Mouse (Mus musculus) testis, adult 2 months (tissue): Measurements from ENCODE around the gene Ppp1ca. TPM values are rescaled to one million over a fixed set of nuclear protein-coding genes. Genes with fewer than 3 reads are reported as not detected.

Source experiments
- H3K27ac ChIP-seq: fragments of 200-500 bp; 2 replicates; pipeline ENCODE4 v1.5.1; 2012; ENCODE audit warnings: low read depth, low read length; ENCODE audit not compliant: control insufficient read depth, insufficient read depth
- H3K27me3 ChIP-seq: fragments of 200-500 bp; 2 replicates; pipeline ENCODE4 v1.6.1; 2012; ENCODE audit warnings: mild to moderate bottlenecking, low read length, moderate library complexity; ENCODE audit not compliant: control insufficient read depth, insufficient read depth
- H3K36me3 ChIP-seq: fragments of 200-500 bp; 2 replicates; pipeline ENCODE4 v1.6.1; 2012; ENCODE audit warnings: mild to moderate bottlenecking, low read length; ENCODE audit not compliant: control insufficient read depth, insufficient read depth
- H3K4me1 ChIP-seq: fragments of 200-500 bp; 2 replicates; pipeline ENCODE4 v1.6.1; 2012; ENCODE audit warnings: low read length; ENCODE audit not compliant: control insufficient read depth, insufficient read depth
- H3K4me3 ChIP-seq: fragments of 200-500 bp; 2 replicates; pipeline ENCODE4 v1.5.1; 2012; ENCODE audit warnings: low read depth, mild to moderate bottlenecking, low read length, moderate library complexity, mixed read lengths; ENCODE audit not compliant: control insufficient read depth
- CTCF ChIP-seq: fragments of 200-500 bp; IDR thresholded peaks from 2 replicates; pipeline ENCODE4 v1.5.1; 2012; ENCODE audit warnings: low read depth, mild to moderate bottlenecking, inconsistent platforms, low read length, moderate library complexity; ENCODE audit not compliant: control insufficient read depth, insufficient read depth, insufficient replicate concordance
- POLR2A ChIP-seq: fragments of 200-500 bp; IDR thresholded peaks from 2 replicates; pipeline ENCODE4 v1.6.1; 2012; ENCODE audit warnings: low read depth, mild to moderate bottlenecking, inconsistent platforms, low read length, moderate library complexity; ENCODE audit not compliant: control insufficient read depth
- polyA plus RNA-seq: library from polyadenylated mRNA; depleted of rRNA; stranded (reverse); fragments of >200 nt; gene quantifications from 2 replicates; pipeline ENCODE4 v1.2.3, GENCODE M21; 2012

Gene Ppp1ca
- polyA plus RNA-seq, 1 experiment = 48.8 TPM

GRCm38 (mm10) chr19:4169810-4170209 lies 22.1 kb upstream of the Ppp1ca start:
- H3K27ac ChIP-seq = peak overlapping the region; percentile 46
- H3K27me3 ChIP-seq = no peaks in the 10 kb centered on the region
- TF ChIP-seq POLR2A (no peak), CTCF (no peak)
- H3K4me3 ChIP-seq = peak overlapping the region; percentile 76
- peaks cover 5% of the 10 kb centered on the region for H3K4me1 ChIP-seq
- H3K36me3 ChIP-seq = no peaks in the 10 kb centered on the region

- Histone ChIP-seq H3K36me3 (no peaks in the 10 kb centered on the region), H3K27me3 (no peaks in the 10 kb centered on the region), H3K4me3 (no peak overlapping the region), H3K27ac (no peak overlapping the region), H3K4me1 (peaks cover 5% of the 10 kb centered on the region)
- TF ChIP-seq CTCF (no peak), POLR2A (no peak)
These were observed 21.0 kb upstream of the Ppp1ca start for GRCm38 (mm10) chr19:4170723-4171392.

GRCm38 (mm10) chr19:4171393-4172290 lies 20.2 kb upstream of the Ppp1ca start:
- H3K36me3 ChIP-seq = no peaks in the 10 kb centered on the region
- peaks cover 5% of the 10 kb centered on the region for H3K4me1 ChIP-seq
- no peaks in the 10 kb centered on the region for H3K27me3 ChIP-seq
- H3K27ac ChIP-seq = no peak overlapping the region
- no peak overlapping the region for H3K4me3 ChIP-seq
- TF ChIP-seq CTCF (no peak), POLR2A (no peak)

DNA sequence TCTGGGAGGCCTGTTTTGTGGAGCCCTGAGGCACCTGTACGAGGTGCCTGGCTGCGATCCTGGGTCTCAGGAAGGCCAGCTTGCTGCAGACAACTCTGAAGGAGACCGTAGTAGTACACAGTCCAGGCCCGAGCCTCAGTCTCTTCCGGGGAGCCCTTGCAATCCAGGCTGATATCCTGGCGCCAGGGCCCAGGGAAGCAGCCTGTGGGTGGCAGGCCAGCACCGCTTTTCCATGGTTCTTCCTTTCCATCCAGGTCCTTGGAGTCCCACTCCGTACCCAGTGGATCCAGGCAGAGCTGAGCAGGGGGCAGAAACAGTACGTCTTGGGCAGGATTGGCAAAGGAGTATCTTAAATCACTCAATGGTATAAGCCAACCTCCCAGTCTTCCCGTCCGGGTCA lies 18.9 kb upstream of the Ppp1ca start:
- Histone ChIP-seq H3K27me3 (no peaks in the 10 kb centered on the region), H3K27ac (no peak overlapping the region), H3K4me3 (no peak overlapping the region), H3K4me1 (peaks cover 5% of the 10 kb centered on the region), H3K36me3 (no peaks in the 10 kb centered on the region)
- TF ChIP-seq POLR2A (no peak), CTCF (no peak; the same call in 1 of the 2 replicates)

DNA sequence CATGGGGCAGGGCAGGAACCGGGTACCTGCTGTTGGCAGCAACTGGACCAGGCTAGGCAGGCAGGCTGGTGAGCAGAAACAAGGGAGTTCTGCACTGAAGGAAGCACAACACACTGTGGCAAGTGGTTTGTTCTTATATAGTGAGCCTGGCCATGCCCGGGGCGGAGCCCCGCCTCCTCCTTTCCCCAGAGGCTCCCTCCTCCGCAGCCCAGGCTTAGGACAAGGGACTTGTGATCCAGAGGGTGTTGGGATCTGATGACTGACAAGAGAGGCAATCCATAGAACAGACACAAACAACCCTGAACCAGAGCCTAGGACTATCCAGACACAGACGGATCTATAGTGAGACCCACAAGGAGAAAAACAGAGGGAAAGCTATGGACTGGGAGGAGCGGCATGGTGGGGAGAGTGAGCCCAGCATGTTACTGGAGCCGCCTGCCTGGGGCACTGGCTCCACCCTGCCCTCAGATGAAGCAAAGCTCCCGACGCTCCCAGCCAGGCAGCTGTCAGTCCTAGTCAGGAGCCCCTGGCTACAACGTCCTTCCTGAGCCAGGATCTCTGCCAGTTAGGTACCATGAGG lies 16.4 kb upstream of the Ppp1ca start, which contains the start of gene Carns1:
TSS of gene Carns1 (minus strand) at position 112 of the 580 bp plus-strand sequence.
- Histone ChIP-seq H3K4me3 (no peak within 1 kb of the TSS), H3K27ac (no peak within 1 kb of the TSS)

GRCm38 (mm10) chr19:4180411-4180810 lies 11.5 kb upstream of the Ppp1ca start:
- no peaks in the 10 kb centered on the region for H3K36me3 ChIP-seq
- no peak overlapping the region for H3K4me3 ChIP-seq
- H3K4me1 ChIP-seq = 0 out of 2 replicates have a peak, but pooled peaks cover 2% of the 10 kb centered on the region
- H3K27me3 ChIP-seq = no peaks in the 10 kb centered on the region
- H3K27ac ChIP-seq = no peak overlapping the region
- TF ChIP-seq CTCF = no peak
- TF ChIP-seq POLR2A = no peak

More for the DNA sequence above, 16.4 kb upstream of the Ppp1ca start, which contains the start of gene Carns1:
- no peaks in the 10 kb centered on the region; the same call in none of the 2 replicates for H3K4me1 ChIP-seq
- no peaks in the 10 kb centered on the region for H3K27me3 ChIP-seq
- H3K36me3 ChIP-seq = no peaks in the 10 kb centered on the region
- no peak for TF ChIP-seq POLR2A
- no peak for TF ChIP-seq CTCF

DNA sequence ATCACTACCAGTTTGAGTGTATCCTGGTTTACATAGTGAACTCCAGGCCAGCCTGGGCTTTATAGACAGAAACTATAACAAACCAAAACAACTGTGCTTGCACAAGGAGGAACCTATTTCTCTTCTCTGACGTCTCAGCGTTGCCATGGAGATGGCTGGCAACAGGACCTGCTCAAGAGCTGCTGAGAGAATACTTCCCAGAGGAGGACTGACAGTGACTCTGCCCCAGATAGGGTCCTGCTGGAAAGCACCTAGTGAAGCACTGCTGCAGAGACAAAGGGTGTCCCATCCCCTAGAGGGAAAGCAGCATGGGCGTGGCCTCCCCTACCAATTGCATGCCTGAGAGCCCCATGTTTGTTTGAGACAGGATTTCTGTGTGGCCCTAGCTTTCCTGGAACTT lies 10.0 kb upstream of the Ppp1ca start:
- Histone ChIP-seq H3K27ac (no peak overlapping the region), H3K27me3 (no peaks in the 10 kb centered on the region), H3K4me3 (no peak overlapping the region), H3K36me3 (no peaks in the 10 kb centered on the region), H3K4me1 (0 out of 2 replicates have a peak, but pooled peaks cover 2% of the 10 kb centered on the region)
- TF ChIP-seq CTCF = no peak
- no peak for TF ChIP-seq POLR2A
